Mouse (Mus musculus) heart, adult 9 months (tissue): Measurements from ENCODE around the gene Fam107a.
A peak's percentile ranks its signal among the peaks of the same experiment; 100 is the strongest.

ENCODE experiments used
- DNase-seq, 2 experiments: peaks; one replicate each; pipeline ENCODE4 v3.0.0; 2022; ENCODE audit warnings: low spot score in 2 of 2

Fam107a gene

DNA sequence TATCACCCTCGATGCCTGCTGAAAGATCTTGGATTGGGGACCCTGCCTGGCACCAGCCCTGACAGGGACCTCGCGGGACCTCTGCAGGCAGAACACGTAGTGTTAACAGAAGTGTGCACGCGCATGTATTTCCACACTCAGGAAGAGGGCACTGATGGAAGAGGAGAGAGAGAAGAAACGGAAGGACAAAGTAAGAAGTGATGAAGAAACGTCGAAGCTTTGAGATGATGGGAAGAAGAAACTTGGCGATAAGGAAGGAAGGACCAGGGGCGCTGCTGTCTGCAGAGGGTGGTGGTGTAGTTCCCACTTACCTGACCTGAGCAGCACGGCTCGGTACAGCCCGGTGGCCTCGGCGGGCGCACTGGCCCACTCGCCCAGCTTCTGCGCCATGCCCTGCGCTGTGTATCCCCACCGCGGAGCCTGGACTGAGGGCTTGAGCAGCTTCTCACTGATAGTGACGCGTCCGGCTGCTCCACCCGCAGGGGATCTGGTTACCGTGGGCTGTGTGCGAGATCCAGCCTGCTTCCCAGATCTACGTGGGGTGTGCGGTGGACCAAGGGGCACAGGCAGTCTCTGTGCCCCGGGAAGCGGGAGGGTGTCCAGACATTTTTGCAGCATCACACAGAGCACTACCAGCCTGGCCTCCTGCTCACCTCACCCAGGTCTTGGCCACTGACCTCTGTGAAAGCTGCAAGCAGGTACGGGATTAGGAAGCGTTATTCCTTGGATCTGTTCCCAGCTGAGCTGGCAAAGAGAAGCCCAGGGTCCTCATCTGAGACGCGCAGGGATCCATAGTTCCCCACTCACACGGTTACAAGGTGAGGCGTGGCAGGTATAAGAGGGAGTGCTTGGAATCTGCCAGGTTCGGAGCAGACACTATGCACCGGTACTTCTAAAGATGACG, at the start of gene Fam107a:
Gene Fam107a (minus strand): TSS at position 830 of the 904 bp plus-strand sequence.
- DNase-seq = no peak

- no peak for DNase-seq
Measured at GRCm38 (mm10) chr14:8367121-8367520, 49.3 kb upstream of the Fam107a start.

DNA sequence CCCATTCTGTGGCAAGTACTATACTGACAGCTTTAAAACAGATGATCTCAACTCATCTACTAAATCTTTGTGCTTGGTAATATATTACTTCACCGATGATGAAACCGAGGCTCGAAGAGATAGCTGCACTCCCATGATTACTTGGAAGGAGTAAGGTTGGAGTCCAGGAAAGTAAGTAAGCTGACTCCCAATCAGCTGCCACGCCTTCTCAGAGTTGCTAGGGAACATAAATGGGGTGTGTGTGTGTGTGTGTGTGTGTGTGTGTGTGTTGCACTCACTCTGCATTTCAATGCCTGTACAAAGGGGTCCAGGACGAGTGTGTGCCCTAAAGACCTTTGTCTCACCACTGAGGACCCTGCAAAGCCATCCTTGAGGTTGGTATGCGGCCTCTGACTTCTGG, 48.0 kb upstream of the Fam107a start:
- DNase-seq = no peak

- DNase-seq = no peak
Measured at GRCm38 (mm10) chr14:8356836-8357235, 39.0 kb upstream of the Fam107a start.

GRCm38 (mm10) chr14:8355999-8356501, 38.2 kb upstream of the Fam107a start:
- DNase-seq = peak in 1 of 2 experiments; percentile 39

DNA sequence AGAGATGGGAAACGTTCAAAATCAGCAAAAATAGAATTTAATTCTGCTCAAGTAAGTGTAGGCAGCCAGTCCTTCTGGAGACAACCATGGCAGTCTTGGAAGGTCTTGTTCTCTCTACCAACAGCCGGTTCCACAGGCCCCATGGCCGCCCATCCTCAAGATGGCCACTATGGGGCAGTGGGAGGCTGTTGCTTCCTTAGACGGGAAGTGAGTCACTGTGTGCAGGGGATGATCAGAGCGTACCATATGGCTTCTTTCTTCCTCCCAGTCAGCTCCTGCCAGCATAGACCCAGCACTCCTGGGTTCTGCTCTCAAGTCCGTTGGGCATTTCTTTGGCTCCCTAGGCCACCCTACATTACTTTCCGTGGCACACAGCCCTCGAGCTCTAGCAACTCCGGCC, 31.1 kb upstream of the Fam107a start:
- no peak for DNase-seq

GRCm38 (mm10) chr14:8346255-8346997, 28.6 kb upstream of the Fam107a start:
- DNase-seq = peak; percentile 55 to 82

DNA sequence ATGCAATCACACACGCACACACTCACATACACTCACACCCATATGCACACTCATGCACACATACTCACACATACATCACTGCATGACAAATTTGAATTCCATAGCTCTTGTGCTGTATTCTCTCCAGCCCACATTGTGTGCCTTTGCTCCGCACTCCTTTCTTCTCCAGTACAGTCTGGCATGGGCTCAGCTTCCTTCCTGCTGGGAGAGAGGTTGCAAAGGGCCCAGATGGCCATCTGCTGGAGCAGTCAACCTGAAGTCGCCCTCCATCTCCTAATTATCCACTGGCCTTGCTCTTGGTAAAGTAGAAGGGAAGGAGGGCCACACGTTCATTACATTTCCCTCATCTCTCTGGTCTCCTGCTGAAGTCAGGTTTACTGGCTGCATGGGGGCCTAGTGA, 27.7 kb upstream of the Fam107a start:
- DNase-seq = no peak

DNA sequence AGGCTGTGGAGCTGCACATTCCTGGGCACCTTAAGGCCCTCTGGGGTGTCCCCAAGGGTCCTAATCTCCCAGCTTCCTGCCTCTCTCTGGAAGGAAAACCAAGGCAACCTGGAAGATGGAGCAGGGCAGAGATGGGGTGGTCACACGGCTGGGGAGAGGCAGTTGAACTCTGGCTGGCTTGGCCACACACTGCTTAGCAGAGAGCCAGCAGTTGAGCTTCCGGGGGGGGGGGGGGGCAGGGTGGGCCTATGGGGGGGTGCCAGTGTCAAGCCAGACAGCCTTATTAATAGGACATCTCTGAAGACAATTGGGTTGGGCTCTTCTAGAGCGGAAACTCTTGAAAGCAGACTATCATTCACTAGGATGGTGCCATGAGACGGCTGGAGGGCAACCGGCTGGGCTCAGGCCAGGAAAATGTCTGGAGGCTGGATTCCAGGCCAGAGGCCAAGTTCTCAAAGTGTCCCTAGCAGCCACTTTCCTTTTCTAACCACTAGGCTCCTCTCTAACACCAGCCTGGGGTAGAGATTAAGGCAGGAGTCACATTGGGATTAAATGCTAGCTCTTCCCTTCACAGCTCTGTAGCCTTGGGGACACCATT, 24.8 kb upstream of the Fam107a start:
- peak; percentile 34 to 67 for DNase-seq

DNA sequence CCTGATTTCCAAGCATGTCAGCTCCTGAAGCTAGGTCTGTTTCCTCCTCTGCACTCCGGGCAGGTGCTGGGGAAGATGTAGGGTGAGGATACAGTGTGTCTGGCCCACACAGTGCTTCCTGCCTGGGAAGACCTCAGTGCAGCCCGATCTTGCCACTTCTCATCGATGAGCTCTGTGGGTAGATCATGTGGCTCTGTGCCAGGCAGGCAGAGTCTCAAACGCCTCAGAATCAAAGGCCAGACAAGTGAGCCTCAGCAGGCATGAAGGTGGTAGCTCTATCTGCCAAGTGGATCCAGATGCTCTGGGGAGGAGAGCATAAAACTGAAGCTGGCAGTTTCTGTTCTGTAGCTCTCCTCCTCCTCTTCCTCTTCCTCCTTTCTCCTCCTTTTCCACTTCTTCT, 22.4 kb upstream of the Fam107a start:
- DNase-seq = no peak

DNA sequence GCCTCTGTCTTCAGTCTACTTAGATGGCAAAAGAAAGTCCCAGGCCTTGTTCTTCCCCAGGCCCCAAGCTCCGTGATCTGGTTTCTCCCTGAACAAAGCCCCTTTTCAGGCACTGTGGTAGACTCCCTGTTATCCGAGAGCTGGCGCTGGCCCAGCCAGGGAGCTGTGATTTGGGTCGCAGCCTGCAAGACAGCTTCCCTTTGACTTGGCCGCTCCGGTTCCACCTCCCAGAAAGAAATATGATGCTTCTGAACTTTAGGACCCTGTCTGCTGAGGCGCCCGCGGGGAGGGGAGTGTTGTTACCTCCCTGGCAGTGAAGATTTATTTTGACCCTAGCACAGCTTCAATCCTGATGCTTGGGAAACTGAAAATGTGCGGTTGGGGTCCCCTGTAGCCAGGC, 18.1 kb upstream of the Fam107a start:
- DNase-seq = no peak

- no peak for DNase-seq
Measured at GRCm38 (mm10) chr14:8334511-8334910, 16.7 kb upstream of the Fam107a start.

DNA sequence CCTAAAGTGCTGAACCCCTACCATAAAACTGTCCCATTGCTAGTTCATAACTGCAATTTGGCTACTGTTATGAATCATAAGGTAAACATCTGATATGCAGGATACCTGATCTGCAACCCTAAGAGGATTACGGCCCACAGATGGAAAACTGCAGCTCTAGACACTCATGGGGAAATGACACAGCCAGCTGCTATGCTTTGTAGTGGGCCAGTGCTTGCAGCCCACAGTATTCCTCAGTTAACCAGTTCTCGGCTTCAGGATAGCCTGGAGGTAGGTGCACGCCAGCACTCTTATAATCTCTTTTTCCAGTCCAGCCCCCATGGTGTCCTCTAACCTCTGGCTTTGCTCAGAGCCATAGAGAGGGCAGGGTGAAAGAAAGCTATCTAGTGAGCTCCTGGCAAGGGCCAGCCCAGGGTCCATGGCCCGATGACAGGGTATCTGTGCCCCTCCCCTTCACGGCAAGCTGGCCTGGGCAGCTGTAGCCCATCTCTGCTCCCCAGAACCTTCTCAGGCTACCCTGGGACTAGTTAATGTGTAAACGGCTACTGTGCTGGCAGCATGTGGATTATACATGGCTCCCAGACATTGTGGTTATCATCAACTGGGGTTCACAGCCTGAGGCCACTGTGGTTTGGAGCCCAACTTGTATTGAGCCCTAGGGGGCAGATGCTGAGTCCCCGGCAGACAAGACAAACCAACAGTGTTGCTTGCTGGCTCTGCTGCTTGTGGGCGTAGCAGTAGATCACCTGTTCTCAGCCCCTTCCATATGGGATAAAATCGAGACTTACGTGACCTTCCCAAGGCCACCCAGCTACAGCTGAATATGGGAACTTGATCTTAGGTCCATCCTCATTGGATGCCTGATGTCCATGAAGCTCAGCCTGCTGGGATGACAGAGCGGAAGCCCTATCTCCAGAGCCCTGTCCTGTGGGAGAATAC, 14.8 kb upstream of the Fam107a start:
- DNase-seq = no peak

DNA sequence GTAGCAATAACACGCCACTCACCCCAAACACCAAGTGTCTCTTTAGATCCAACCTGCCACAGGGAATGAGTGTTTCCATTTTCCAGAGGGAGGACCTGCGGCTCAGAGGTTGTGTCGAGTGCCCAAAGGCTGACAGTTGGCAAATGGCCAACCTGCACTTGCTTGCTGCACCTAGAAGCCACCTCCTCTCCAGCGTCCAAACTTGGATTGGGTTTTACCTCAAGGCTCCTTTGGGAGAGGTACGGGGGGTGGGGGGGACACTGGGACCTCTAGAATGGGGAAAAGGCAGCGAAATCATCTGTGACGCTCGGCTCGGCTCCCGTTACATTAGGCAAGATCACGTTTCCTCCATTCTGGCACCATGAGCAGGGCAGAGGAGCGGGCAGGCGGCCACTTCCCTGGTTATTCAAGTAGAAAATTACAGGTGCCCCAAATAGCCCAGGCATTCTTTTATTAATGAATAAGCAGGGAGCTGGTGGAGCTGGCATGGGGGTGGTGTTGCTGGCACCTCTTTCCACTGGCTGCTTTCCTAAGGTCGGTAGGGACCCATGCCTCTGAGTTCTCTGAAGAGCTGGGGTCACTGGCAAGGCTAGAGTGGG, 13.6 kb upstream of the Fam107a start:
- peak in 1 of 2 experiments; percentile 49 for DNase-seq

DNA sequence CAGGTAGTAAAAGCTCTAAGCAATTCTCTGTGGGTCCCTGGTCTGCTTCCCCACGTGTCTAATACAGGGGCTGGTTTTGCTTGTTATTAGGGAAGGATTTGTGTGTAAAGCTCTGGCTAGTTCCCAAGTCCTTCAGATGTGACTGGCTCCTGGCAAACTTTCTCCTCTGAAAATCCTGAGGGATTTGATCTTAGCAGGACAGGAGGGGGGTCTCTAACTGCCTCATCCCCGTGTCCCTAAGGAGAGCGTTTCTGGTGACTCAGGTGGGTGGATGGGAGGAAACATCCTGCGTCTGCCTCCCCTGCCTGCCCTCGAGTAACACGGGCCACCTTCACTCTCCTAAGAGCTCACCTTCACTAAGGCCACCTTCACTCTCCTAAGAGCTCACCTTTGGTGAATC, 12.6 kb upstream of the Fam107a start:
- DNase-seq = no peak

DNA sequence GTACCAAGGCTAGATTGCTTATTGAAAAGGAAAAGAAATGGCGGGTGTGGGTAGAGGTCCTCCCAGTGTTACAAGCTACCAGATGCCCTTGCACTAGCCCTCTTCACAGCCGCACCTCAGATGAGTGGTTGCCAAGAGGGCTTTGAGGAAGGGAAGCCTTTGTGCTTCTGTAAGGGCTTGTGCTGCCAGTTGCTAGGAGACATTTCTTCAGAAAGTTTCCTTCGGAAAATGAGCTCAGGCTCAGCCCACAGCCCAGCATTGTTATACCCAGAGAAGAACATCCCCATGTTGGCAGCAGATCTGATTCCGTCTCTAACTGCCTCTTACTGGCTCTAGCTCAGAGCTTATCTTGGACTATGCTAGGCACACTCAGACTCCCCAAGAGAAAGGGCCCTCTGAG, 11.7 kb upstream of the Fam107a start:
- no peak for DNase-seq

DNA sequence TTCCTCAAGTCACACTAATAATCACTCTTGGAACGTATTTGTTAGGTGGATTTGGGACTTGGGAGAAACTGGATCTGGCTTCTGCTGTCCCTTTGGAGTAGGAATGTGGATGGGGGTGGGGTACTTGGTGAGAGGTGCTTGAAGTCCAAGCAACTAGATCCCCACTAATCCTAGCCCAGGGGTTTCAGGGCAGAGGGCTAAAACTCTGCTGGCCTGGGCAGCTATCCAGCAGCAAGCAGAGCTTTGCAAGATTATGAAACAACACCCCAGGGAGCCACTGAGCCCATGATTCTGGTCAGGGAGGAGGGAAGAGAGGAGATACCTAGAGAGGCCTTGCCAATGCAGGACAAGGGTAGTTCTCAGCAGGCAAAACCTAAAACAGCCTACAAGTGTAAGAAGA, 9.5 kb upstream of the Fam107a start:
- DNase-seq = no peak

DNA sequence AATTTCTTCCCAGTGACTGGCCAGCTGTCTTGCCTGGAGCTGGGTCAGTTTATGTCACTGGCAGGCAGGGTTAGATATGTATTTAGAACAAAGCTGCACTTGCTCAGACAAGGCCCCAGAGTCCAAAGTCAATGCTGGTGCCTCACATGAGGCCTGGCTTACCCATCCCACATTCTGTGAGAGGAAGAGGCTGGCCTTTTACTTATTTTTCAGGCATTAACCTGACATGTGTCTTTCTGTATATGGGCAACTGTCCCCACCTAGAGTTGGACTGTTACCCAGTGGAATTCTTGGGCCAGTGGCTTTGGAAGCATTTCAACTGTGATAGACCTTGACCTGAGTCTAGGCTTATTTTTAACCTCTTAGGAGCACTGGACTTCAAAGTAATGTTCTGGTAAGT, 9.1 kb upstream of the Fam107a start:
- DNase-seq = peak in 1 of 2 experiments; percentile 24

GRCm38 (mm10) chr14:8325746-8326145, 7.9 kb upstream of the Fam107a start:
- no peak for DNase-seq

DNA sequence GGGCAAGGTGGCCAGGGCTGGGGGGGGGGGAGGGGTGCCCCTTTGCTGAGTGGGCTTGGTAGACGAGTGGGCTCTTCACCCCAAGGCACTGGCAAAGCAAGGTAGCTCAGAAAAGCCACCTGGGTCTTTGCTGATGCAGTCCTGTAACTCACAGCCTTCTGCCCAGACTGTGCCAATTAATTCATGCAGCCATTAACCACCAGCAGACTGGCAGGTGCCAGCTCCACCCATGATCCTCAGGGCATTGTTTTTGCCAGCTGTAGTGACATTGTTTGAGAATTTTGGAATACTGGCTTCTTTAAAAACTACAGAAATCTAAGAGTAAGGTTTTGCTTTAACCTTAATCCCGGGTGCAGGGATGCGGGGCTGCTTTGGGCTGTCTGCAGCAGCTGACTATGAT, 2.7 kb upstream of the Fam107a start:
- DNase-seq = no peak
